Mouse (Mus musculus) olfactory bulb, adult 2 months (tissue): ENCODE measurements around the gene Zfp46.

ENCODE experiments used
- CTCF ChIP-seq: fragments of 200-500 bp; IDR thresholded peaks from 2 replicates; pipeline ENCODE4 v1.5.1; 2012; ENCODE audit warnings: low read depth, mild to moderate bottlenecking, low read length, moderate library complexity; ENCODE audit not compliant: insufficient read depth
- POLR2A ChIP-seq: fragments of 200-500 bp; IDR thresholded peaks from 2 replicates; pipeline ENCODE4 v1.6.1; 2012; ENCODE audit warnings: mild to moderate bottlenecking, low read depth, low read length, moderate library complexity; ENCODE audit not compliant: insufficient read depth

DNA sequence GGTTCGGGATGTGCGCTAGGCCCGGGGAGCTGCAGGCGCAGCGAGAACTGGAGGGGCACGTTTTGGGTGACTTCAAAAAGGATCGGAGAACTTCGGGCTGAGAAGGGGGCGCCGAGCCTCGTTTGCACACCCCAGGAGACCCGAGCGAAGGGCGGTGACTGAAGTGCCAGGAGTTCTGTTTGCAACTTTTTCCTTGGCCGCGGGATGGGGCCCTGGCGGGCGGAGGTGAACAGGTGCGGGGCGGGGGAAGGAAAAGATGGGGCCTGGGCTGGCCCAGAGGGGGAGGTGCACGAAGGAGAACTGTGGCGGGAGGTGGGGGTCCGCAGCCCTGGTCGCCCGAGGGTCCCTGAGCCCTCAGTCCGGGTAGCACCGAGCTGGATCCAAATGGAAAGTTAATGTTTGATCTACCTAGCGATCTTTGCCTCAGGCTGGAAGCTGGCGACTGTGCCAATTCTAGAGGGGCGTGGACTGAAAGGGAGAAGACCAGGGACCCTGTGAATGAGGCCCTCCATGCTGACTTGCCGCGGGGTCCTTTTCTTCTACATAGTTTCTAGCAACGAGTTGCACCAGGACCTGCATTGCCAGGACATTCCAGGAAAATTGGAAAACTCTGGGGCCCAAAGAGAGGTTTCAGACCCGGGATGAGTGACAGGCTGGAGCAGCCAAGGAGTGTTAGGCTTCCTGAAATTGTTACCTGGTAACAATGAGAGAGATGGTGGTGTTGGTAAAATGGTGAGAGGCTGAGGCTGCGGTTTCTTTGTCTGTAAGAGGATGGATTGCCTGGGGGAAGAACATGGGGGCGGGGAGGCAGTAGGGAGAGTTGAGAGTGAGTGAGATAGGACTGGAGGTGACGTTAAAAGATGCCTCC, 35.8 kb upstream of the Zfp46 start:
- TF ChIP-seq CTCF, result no peak
- no peak for TF ChIP-seq POLR2A
